Mouse (Mus musculus) forebrain, embryonic 12.5 days (tissue): Measurements from ENCODE around the gene Gmip. TPM values are rescaled to one million over a fixed set of nuclear protein-coding genes. Genes with fewer than 3 reads are reported as not detected.
A peak's percentile ranks its signal among the peaks of the same experiment; 100 is the strongest.

ENCODE experiments used
- ATAC-seq: fragments of 200-750 bp; cut with Nextera tagmentation; 2 replicates; pipeline ENCODE4 v1.8.0; 2017; ENCODE audit warnings: moderate TSS enrichment; ENCODE audit not compliant: low FRiP score
- H3K27ac ChIP-seq: fragments of 300-500 bp; sonication (generic); 2 replicates; pipeline ENCODE4 v1.5.1; 2016; ENCODE audit warnings: mild to moderate bottlenecking
- H3K27me3 ChIP-seq: fragments of 300-500 bp; sonication (generic); 2 replicates; pipeline ENCODE4 v1.6.1; 2016; ENCODE audit warnings: mild to moderate bottlenecking
- H3K36me3 ChIP-seq: fragments of 300-500 bp; sonication (generic); replicated peaks from 2 replicates; pipeline ENCODE4 v1.6.1; 2016; ENCODE audit warnings: mild to moderate bottlenecking
- H3K4me1 ChIP-seq: fragments of 300-500 bp; sonication (generic); 2 replicates; pipeline ENCODE4 v1.6.1; 2016
- H3K4me2 ChIP-seq: fragments of 300-500 bp; sonication (generic); 2 replicates; pipeline ENCODE4 v1.6.1; 2016; ENCODE audit warnings: mild to moderate bottlenecking, moderate library complexity
- H3K4me3 ChIP-seq: fragments of 300-500 bp; sonication (generic); replicated peaks from 2 replicates; pipeline ENCODE4 v1.5.1; 2016; ENCODE audit warnings: mild to moderate bottlenecking
- H3K9ac ChIP-seq: fragments of 300-500 bp; sonication (generic); 2 replicates; pipeline ENCODE4 v1.6.1; 2016; ENCODE audit warnings: mild to moderate bottlenecking
- H3K9me3 ChIP-seq: fragments of 300-500 bp; sonication (generic); 2 replicates; pipeline ENCODE4 v1.6.1; 2016
- WGBS: fragments of 180-500 bp; shearing (Covaris S2); methylation state at CpG from one replicate; pipeline ENCODE4 v1.1.7; 2016; 5-methylcytosine and 5-hydroxymethylcytosine counted together
- polyA plus RNA-seq: library from polyadenylated mRNA; unstranded; fragments of >200 nt; fragmentation: Nextera tagmentation; extraction: Ambion mirVana; gene quantifications from 2 replicates; pipeline ENCODE4 v1.2.1, GENCODE M21; 2016

Gene Gmip
- polyA plus RNA-seq, 1 experiment from 2014 or later, result 17.2 TPM

- no peaks in the 10 kb centered on the region for H3K27me3 ChIP-seq
- H3K4me2 ChIP-seq, result peak overlapping the region; percentile 75
- peaks cover 33% of the 10 kb centered on the region for H3K36me3 ChIP-seq
- H3K4me3 ChIP-seq, result peak overlapping the region; percentile 100
- ATAC-seq, result peak; percentile 78
- under 1% methylated on average over 46 of the region's 48 CpGs for WGBS
- H3K4me1 ChIP-seq, result peaks cover 17% of the 10 kb centered on the region
- peak overlapping the region; percentile 93 for H3K9ac ChIP-seq
- H3K27ac ChIP-seq, result peak overlapping the region; percentile 84
- H3K9me3 ChIP-seq, result no peaks in the 10 kb centered on the region
Observed at GRCm38 (mm10) chr8:69791415-69792068, 16.9 kb upstream of the Gmip start.

GRCm38 (mm10) chr8:69793666-69794065 is 14.8 kb upstream of the Gmip start:
- Histone ChIP-seq H3K36me3 (peaks cover 55% of the 10 kb centered on the region), H3K27me3 (no peaks in the 10 kb centered on the region), H3K4me3 (no peak overlapping the region), H3K4me2 (no peak overlapping the region), H3K4me1 (peaks cover 17% of the 10 kb centered on the region), H3K9ac (no peak overlapping the region), H3K9me3 (no peaks in the 10 kb centered on the region), H3K27ac (no peak overlapping the region)
- no peak for ATAC-seq
- WGBS, result 95% methylated on average over 4 of the region's 4 CpGs

- no peak for ATAC-seq
- peaks cover 59% of the 10 kb centered on the region for H3K36me3 ChIP-seq
- H3K27me3 ChIP-seq, result no peaks in the 10 kb centered on the region
- H3K9me3 ChIP-seq, result no peaks in the 10 kb centered on the region
- no peak overlapping the region for H3K4me3 ChIP-seq
- no peak overlapping the region for H3K27ac ChIP-seq
- 87% methylated on average over 3 of the region's 3 CpGs for WGBS
- peaks cover 17% of the 10 kb centered on the region for H3K4me1 ChIP-seq
- H3K9ac ChIP-seq, result no peak overlapping the region
- no peak overlapping the region for H3K4me2 ChIP-seq
Observed at GRCm38 (mm10) chr8:69794096-69794495, 14.4 kb upstream of the Gmip start.

- 96% methylated on average over 6 of the region's 6 CpGs for WGBS
- ATAC-seq, result no peak
- Histone ChIP-seq H3K4me2 (no peak overlapping the region), H3K36me3 (peaks cover 67% of the 10 kb centered on the region), H3K27me3 (no peaks in the 10 kb centered on the region), H3K9me3 (no peaks in the 10 kb centered on the region), H3K4me3 (no peak overlapping the region), H3K9ac (no peak overlapping the region), H3K4me1 (peaks cover 17% of the 10 kb centered on the region), H3K27ac (no peak overlapping the region)
Observed at GRCm38 (mm10) chr8:69794901-69795300, 13.6 kb upstream of the Gmip start.

- Histone ChIP-seq H3K36me3 (peaks cover 84% of the 10 kb centered on the region), H3K4me2 (no peak overlapping the region), H3K4me1 (peaks cover 16% of the 10 kb centered on the region), H3K4me3 (no peak overlapping the region), H3K9ac (no peak overlapping the region), H3K27me3 (no peaks in the 10 kb centered on the region), H3K9me3 (no peaks in the 10 kb centered on the region), H3K27ac (no peak overlapping the region)
- 95% methylated on average over 16 of the region's 16 CpGs for WGBS
- ATAC-seq, result no peak
Observed at GRCm38 (mm10) chr8:69796721-69797345, 11.6 kb upstream of the Gmip start.

- Histone ChIP-seq H3K36me3 (peaks cover 92% of the 10 kb centered on the region), H3K4me1 (peaks cover 8% of the 10 kb centered on the region), H3K4me3 (no peak overlapping the region), H3K9me3 (no peaks in the 10 kb centered on the region), H3K4me2 (no peak overlapping the region), H3K27ac (no peak overlapping the region), H3K27me3 (no peaks in the 10 kb centered on the region), H3K9ac (no peak overlapping the region)
- WGBS, result 95% methylated on average over 10 of the region's 10 CpGs
- no peak for ATAC-seq
Observed at GRCm38 (mm10) chr8:69797661-69798060, 10.8 kb upstream of the Gmip start.

- ATAC-seq, result no peak
- Histone ChIP-seq H3K9me3 (no peaks in the 10 kb centered on the region), H3K27me3 (no peaks in the 10 kb centered on the region), H3K4me2 (no peak overlapping the region), H3K4me3 (no peak overlapping the region), H3K4me1 (no peaks in the 10 kb centered on the region), H3K9ac (no peak overlapping the region), H3K27ac (no peak overlapping the region), H3K36me3 (peaks cover 98% of the 10 kb centered on the region)
- WGBS, result 92% methylated on average over 8 of the region's 8 CpGs
Observed at GRCm38 (mm10) chr8:69799261-69799660, 9.2 kb upstream of the Gmip start.

- Histone ChIP-seq H3K4me3 (no peak overlapping the region), H3K9me3 (no peaks in the 10 kb centered on the region), H3K27ac (no peak overlapping the region), H3K27me3 (no peaks in the 10 kb centered on the region), H3K4me1 (no peaks in the 10 kb centered on the region), H3K4me2 (no peak overlapping the region), H3K9ac (no peak overlapping the region), H3K36me3 (peaks cover 96% of the 10 kb centered on the region)
- WGBS, result 86% methylated on average over 5 of the region's 5 CpGs
- ATAC-seq, result no peak
Observed at GRCm38 (mm10) chr8:69799946-69800345, 8.5 kb upstream of the Gmip start.

- H3K27ac ChIP-seq, result no peak overlapping the region
- no peaks in the 10 kb centered on the region for H3K27me3 ChIP-seq
- H3K4me3 ChIP-seq, result no peak overlapping the region
- H3K9ac ChIP-seq, result no peak overlapping the region
- ATAC-seq, result no peak
- H3K4me2 ChIP-seq, result no peak overlapping the region
- H3K4me1 ChIP-seq, result no peaks in the 10 kb centered on the region
- H3K9me3 ChIP-seq, result no peaks in the 10 kb centered on the region
- WGBS, result 97% methylated on average over 4 of the region's 4 CpGs
- peaks cover 96% of the 10 kb centered on the region for H3K36me3 ChIP-seq
Observed at GRCm38 (mm10) chr8:69801796-69802195, 6.7 kb upstream of the Gmip start.

GRCm38 (mm10) chr8:69802216-69802615 is 6.3 kb upstream of the Gmip start:
- H3K27me3 ChIP-seq, result no peaks in the 10 kb centered on the region
- peaks cover 96% of the 10 kb centered on the region for H3K36me3 ChIP-seq
- no peak overlapping the region for H3K9ac ChIP-seq
- H3K4me3 ChIP-seq, result no peak overlapping the region
- H3K4me2 ChIP-seq, result no peak overlapping the region
- H3K9me3 ChIP-seq, result no peaks in the 10 kb centered on the region
- no peak overlapping the region for H3K27ac ChIP-seq
- H3K4me1 ChIP-seq, result no peaks in the 10 kb centered on the region
- no peak for ATAC-seq

- Histone ChIP-seq H3K27me3 (no peaks in the 10 kb centered on the region), H3K9ac (no peak overlapping the region), H3K4me1 (peaks cover 3% of the 10 kb centered on the region), H3K27ac (no peak overlapping the region), H3K36me3 (peaks cover 91% of the 10 kb centered on the region), H3K4me2 (no peak overlapping the region), H3K9me3 (no peaks in the 10 kb centered on the region), H3K4me3 (no peak overlapping the region)
- ATAC-seq, result no peak
- WGBS, result 94% methylated on average over 7 of the region's 7 CpGs
Observed at GRCm38 (mm10) chr8:69803366-69803765, 5.1 kb upstream of the Gmip start.

- WGBS, result 93% methylated on average over 6 of the region's 6 CpGs
- no peak overlapping the region for H3K4me3 ChIP-seq
- H3K27me3 ChIP-seq, result no peaks in the 10 kb centered on the region
- H3K27ac ChIP-seq, result no peak overlapping the region
- H3K9me3 ChIP-seq, result no peaks in the 10 kb centered on the region
- ATAC-seq, result no peak
- peaks cover 79% of the 10 kb centered on the region for H3K36me3 ChIP-seq
- peaks cover 13% of the 10 kb centered on the region for H3K4me1 ChIP-seq
- H3K4me2 ChIP-seq, result no peak overlapping the region
- no peak overlapping the region for H3K9ac ChIP-seq
Observed at GRCm38 (mm10) chr8:69804537-69804936, 3.9 kb upstream of the Gmip start.

GRCm38 (mm10) chr8:69805086-69805485 is 3.4 kb upstream of the Gmip start:
- Histone ChIP-seq H3K9ac (no peak overlapping the region), H3K27ac (no peak overlapping the region), H3K4me1 (peaks cover 15% of the 10 kb centered on the region), H3K27me3 (no peaks in the 10 kb centered on the region), H3K9me3 (no peaks in the 10 kb centered on the region), H3K4me2 (no peak overlapping the region), H3K36me3 (peaks cover 74% of the 10 kb centered on the region), H3K4me3 (no peak overlapping the region)
- 96% methylated on average over 10 of the region's 10 CpGs for WGBS
- ATAC-seq, result no peak
